Mouse (Mus musculus) ES-Bruce4 (cell line): ENCODE results near the gene Prdx2. TPM values are rescaled to one million over a fixed set of nuclear protein-coding genes. Genes with fewer than 3 reads are reported as not detected.

Experiments
- H3K27ac ChIP-seq: 2 replicates; pipeline ENCODE4 v1.5.1; 2012; ENCODE audit warnings: low read length, inconsistent platforms; ENCODE audit not compliant: insufficient read depth
- H3K27me3 ChIP-seq: 2 replicates; pipeline ENCODE4 v1.6.1; 2012; ENCODE audit warnings: mild to moderate bottlenecking, low read length, inconsistent platforms; ENCODE audit not compliant: control insufficient read depth, poor library complexity, insufficient read depth, severe bottlenecking
- H3K36me3 ChIP-seq: 2 replicates; pipeline ENCODE4 v1.6.1; 2012; ENCODE audit warnings: inconsistent platforms, mild to moderate bottlenecking, low read length, moderate library complexity; ENCODE audit not compliant: control insufficient read depth, poor library complexity, insufficient read depth, severe bottlenecking
- H3K4me1 ChIP-seq: one replicate; pipeline ENCODE4 v1.8.1; 2011; ENCODE audit warnings: low read length; ENCODE audit not compliant: control insufficient read depth, insufficient read depth
- H3K4me3 ChIP-seq: 2 replicates; pipeline ENCODE4 v1.5.1; 2011; ENCODE audit warnings: low read depth, mild to moderate bottlenecking, low read length
- H3K9ac ChIP-seq: 2 replicates; pipeline ENCODE4 v1.6.1; 2012; ENCODE audit warnings: low read depth, mild to moderate bottlenecking, inconsistent platforms; ENCODE audit not compliant: poor library complexity, severe bottlenecking
- H3K9me3 ChIP-seq: replicated peaks from 2 replicates; pipeline ENCODE4 v1.6.1; 2012; ENCODE audit warnings: mild to moderate bottlenecking, low read length, inconsistent platforms; ENCODE audit not compliant: control insufficient read depth, poor library complexity, insufficient read depth, severe bottlenecking
- CTCF ChIP-seq: IDR thresholded peaks from one replicate; pipeline ENCODE4 v1.8.1; 2011; ENCODE audit warnings: low read depth, low read length
- EP300 ChIP-seq: IDR thresholded peaks from 2 replicates; pipeline ENCODE4 v1.6.1; 2011; ENCODE audit warnings: low read depth, low read length; ENCODE audit not compliant: insufficient read depth
- POLR2A ChIP-seq: IDR thresholded peaks from one replicate; pipeline ENCODE4 v1.8.1; 2011; ENCODE audit warnings: low read length; ENCODE audit not compliant: insufficient read depth
- polyA plus RNA-seq: library from polyadenylated mRNA; stranded (reverse); fragments of >200 nt; gene quantifications from 2 replicates; pipeline ENCODE4 v1.2.4, GENCODE M21; 2011; ENCODE audit warnings: low read depth; ENCODE audit not compliant: missing spikeins, insufficient read depth, insufficient read length

Prdx2 gene
- polyA plus RNA-seq, 1 experiment: 237 TPM

DNA sequence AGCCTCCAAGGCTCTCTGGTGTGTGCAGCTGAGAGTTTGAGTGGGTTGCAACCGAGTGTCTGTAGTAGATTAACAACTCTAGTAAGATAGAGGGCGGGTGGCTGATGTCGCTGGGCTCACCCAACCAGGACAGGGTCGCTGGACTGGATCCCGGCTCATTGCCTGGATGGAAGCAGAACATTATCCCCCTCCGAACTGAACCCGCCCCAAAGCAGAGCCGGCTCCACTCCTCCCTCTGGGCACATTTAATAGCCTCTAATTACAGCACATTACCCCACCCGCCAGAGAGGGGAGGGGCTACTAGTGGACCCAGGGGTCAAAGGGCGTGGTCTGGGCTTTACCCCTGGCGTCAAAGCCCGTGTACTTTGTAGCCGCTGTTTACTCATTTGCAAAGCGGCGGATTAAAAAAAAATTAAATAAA is 19.9 kb downstream of the Prdx2 start:
- peaks cover 4% of the 10 kb centered on the region for H3K36me3 ChIP-seq
- H3K4me3 ChIP-seq: peak overlapping the region; percentile 20
- no peaks in the 10 kb centered on the region for H3K9me3 ChIP-seq
- H3K27ac ChIP-seq: peak overlapping the region; percentile 80
- H3K4me1 ChIP-seq: peaks cover 6% of the 10 kb centered on the region
- no peaks in the 10 kb centered on the region for H3K27me3 ChIP-seq
- peak overlapping the region; percentile 73 for H3K9ac ChIP-seq
- TF ChIP-seq CTCF (no peak), EP300 (0 out of 2 replicates have a peak, but pooled peaks have one; percentile 35), POLR2A (no peak)

DNA sequence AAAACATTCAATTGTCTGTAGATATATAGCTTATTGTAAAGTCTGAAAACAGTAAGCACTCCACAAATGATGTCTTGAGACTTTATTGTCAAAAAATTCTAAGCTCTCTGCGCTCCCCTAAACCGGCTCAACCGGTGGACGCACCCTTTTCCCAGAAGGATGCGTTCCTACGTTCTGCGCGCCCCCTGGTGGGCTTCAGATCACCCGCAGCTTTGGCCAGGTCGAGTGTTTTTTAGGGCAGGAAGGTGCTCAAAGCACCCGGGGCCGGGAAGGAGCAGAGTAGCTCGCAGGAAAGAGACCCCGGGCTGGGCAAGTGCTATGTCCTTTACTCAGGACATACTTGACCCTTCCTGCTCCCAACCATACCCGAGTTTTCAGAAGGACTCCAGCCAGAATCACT is 20.4 kb downstream of the Prdx2 start:
- peak overlapping the region; percentile 73 for H3K9ac ChIP-seq
- H3K4me1 ChIP-seq: peaks cover 3% of the 10 kb centered on the region
- H3K9me3 ChIP-seq: no peaks in the 10 kb centered on the region
- peak overlapping the region; percentile 71 for H3K4me3 ChIP-seq
- TF ChIP-seq POLR2A (no peak), EP300 (peak; percentile 89), CTCF (peak; percentile 86)
- H3K27ac ChIP-seq: peak overlapping the region; percentile 85
- no peaks in the 10 kb centered on the region for H3K27me3 ChIP-seq
- H3K36me3 ChIP-seq: peaks cover 5% of the 10 kb centered on the region

DNA sequence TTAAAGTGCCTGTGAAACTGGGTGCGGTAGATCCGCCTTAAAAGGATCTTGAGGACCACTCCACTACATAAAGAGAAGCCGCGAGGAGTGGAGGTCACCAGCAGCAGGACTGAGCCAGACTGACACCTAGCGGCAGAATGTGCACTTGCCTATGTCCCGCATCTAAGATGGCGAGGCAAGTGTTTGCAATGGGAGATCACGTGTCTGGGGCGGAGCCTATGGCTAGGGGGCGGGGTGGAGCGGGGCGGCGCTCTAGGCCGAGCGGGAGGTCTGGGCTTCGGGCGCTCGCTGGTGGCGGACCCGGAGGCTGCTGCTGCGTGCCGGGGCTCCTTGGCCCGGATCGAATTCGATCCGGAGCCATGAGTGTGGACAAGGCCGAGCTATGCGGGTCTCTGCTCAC is 21.0 kb downstream of the Prdx2 start, which contains the start of gene Hook2:
TSS of gene Hook2 (plus strand) at position 255 of the 400 bp plus-strand sequence.
- Histone ChIP-seq H3K4me3 (peak within 1 kb of the TSS; percentile 76), H3K27ac (peak within 1 kb of the TSS; percentile 85), H3K27me3 (no peaks in the 10 kb centered on the region), H3K4me1 (peaks cover 5% of the 10 kb centered on the region), H3K36me3 (peaks cover 10% of the 10 kb centered on the region), H3K9me3 (no peaks in the 10 kb centered on the region), H3K9ac (peak within 1 kb of the TSS; percentile 73)
- peak; percentile 81 for TF ChIP-seq EP300
- peak; percentile 48 for TF ChIP-seq POLR2A
- TF ChIP-seq CTCF: peak; percentile 99

GRCm38 (mm10) chr8:84990836-84991235 is 21.4 kb downstream of the Prdx2 start:
- peak overlapping the region; percentile 73 for H3K9ac ChIP-seq
- peaks cover 10% of the 10 kb centered on the region for H3K36me3 ChIP-seq
- H3K4me3 ChIP-seq: peak overlapping the region; percentile 76
- H3K27ac ChIP-seq: peak overlapping the region; percentile 74
- H3K27me3 ChIP-seq: no peaks in the 10 kb centered on the region
- no peaks in the 10 kb centered on the region for H3K9me3 ChIP-seq
- TF ChIP-seq POLR2A (no peak), EP300 (peak; percentile 84; the same call in 1 of the 2 replicates)
- H3K4me1 ChIP-seq: peaks cover 5% of the 10 kb centered on the region

GRCm38 (mm10) chr8:84994375-84994774 is 25.0 kb downstream of the Prdx2 start:
- Histone ChIP-seq H3K36me3 (peaks cover 22% of the 10 kb centered on the region), H3K27ac (no peak overlapping the region), H3K4me3 (no peak overlapping the region), H3K9ac (no peak overlapping the region), H3K4me1 (peaks cover 3% of the 10 kb centered on the region), H3K9me3 (no peaks in the 10 kb centered on the region), H3K27me3 (no peaks in the 10 kb centered on the region)
- TF ChIP-seq CTCF (no peak), POLR2A (no peak), EP300 (no peak)

DNA sequence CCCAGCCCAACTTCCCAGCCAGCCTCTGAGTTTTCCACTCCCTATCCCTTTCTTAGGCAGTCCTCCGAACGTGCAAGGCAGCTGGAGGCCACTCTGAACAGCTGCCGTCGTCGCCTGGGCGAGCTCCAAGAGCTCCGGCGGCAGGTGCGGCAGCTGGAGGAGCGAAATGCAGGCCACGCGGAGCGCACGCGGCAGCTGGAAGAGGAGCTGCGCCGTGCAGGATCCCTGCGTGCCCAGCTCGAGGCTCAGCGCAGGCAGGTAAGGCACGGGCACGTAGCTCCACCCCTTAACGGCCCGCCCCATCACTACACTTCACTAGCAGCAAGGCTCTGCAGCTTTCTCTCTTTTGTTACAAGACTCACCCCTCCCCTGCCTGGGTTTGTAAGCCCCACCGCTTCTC is 26.3 kb downstream of the Prdx2 start:
- Histone ChIP-seq H3K4me3 (peak overlapping the region; percentile 36), H3K9me3 (no peaks in the 10 kb centered on the region), H3K9ac (peak overlapping the region; percentile 23), H3K4me1 (peaks cover 3% of the 10 kb centered on the region), H3K27me3 (no peaks in the 10 kb centered on the region), H3K27ac (peak overlapping the region; percentile 37), H3K36me3 (peaks cover 22% of the 10 kb centered on the region)
- TF ChIP-seq EP300 (peak; percentile 54; the same call in 1 of the 2 replicates), POLR2A (no peak), CTCF (no peak)

- no peaks in the 10 kb centered on the region for H3K27me3 ChIP-seq
These were observed 27.6 kb downstream of the Prdx2 start for GRCm38 (mm10) chr8:84996978-84997377.

More at GRCm38 (mm10) chr8:84996978-84997377, 27.6 kb downstream of the Prdx2 start:
- Histone ChIP-seq H3K4me3 (no peak overlapping the region), H3K27ac (no peak overlapping the region), H3K4me1 (peaks cover 3% of the 10 kb centered on the region), H3K36me3 (peaks cover 24% of the 10 kb centered on the region), H3K9ac (no peak overlapping the region), H3K9me3 (no peaks in the 10 kb centered on the region)
- TF ChIP-seq POLR2A: no peak
- no peak for TF ChIP-seq EP300
- TF ChIP-seq CTCF: no peak
